Mouse (Mus musculus): ENCODE measurements around the gene Inhbb.

DNA sequence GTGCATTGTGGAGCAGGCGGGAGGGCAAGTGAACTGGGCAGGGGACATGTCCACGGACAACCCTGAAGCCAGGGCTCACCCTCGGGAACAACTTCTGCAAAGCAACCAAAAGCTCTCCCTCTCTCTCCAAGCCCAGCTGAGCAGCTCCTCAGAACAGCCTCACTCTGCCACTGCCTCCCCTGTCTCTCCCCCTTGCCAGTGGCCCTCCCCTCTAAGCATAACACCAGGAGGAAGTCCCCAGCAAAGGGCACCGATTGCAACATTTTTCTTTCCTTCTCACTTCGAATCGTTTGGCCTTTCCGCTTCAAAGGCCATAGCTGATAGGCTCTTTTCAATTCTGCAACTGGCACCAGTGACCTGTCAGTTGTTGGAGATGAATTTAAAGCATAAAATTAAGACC is 5.9 kb downstream of the Inhbb start:
- no peak for TF ChIP-seq CTCF (IDR thresholded peaks at IDR 0.05; ENCODE audit: low read depth, low read length)
- no peak for TF ChIP-seq POLR2A (IDR thresholded peaks at IDR 0.05; ENCODE audit: borderline replicate concordance, low read depth, low read length)
